Mouse (Mus musculus): ENCODE results near the gene Shmt2.

The Shmt2 gene

GRCm38 (mm10) chr10:127472722-127473121 is 49.5 kb downstream of the Shmt2 start:
- no peak for DNase-seq

GRCm38 (mm10) chr10:127471281-127471988 is 50.8 kb downstream of the Shmt2 start:
- DNase-seq = no peak

Data from kidney, postnatal 25 days (tissue).